Mouse (Mus musculus) mouse embryonic stem cell (cell line): ENCODE results near the gene Hmg20b.

Experiments
- in situ Hi-C, 2 experiments: fragments of 300-500 bp; cut with MboI; formaldehyde crosslinking; loops; 1 replicate in 1 of 2; 3 replicates in 1 of 2; pipeline ENCODE4 v1.14.3; 2019 to 2020; ENCODE audit warnings: low sequenced_read_pairs in 2 of 2, low pct_unique_long_range_greater_than_20kb in 1 of 2, mixed read lengths in 1 of 2; ENCODE audit not compliant: unreplicated experiment in 1 of 2

Gene Hmg20b

DNA sequence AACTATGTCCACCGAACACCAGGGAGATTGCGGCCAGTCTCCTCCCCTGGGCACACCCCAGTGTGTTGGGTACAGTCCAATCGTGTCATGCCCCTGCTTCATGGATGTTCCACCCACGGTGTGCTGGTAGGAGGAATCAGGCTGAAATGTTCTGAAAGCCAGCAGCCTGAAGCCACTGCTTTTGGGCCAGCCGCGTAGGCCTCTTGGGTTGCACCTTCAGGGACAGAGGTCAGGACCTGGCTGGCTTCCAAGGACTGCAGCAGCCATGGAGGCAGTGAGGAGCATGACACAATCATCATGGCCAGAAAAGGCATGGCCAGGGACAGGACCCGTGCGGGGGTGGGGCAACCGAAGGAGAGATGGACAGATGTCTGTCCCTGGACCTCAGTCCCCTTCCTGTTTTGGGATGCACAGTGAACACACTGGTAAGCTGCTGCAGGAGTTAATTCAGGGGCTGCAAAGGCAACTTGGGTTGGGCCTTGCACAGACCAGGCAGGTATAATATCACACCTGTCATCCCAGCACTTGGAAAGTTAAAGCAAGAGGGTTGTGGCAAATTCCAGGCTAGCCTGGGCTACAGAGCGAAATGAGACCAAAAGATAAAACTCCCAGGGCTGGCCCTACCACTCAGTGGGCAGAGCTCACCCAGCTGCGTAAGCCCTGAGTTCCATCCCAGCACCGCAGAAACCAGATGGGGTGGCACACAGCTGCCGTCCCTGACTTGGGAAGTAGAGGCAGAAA lies 31.5 kb downstream of the Hmg20b start:
- in situ Hi-C loops = no loop called here

GRCm38 (mm10) chr10:81317273-81317672 lies 33.0 kb downstream of the Hmg20b start:
- in situ Hi-C loops = no loop called here

DNA sequence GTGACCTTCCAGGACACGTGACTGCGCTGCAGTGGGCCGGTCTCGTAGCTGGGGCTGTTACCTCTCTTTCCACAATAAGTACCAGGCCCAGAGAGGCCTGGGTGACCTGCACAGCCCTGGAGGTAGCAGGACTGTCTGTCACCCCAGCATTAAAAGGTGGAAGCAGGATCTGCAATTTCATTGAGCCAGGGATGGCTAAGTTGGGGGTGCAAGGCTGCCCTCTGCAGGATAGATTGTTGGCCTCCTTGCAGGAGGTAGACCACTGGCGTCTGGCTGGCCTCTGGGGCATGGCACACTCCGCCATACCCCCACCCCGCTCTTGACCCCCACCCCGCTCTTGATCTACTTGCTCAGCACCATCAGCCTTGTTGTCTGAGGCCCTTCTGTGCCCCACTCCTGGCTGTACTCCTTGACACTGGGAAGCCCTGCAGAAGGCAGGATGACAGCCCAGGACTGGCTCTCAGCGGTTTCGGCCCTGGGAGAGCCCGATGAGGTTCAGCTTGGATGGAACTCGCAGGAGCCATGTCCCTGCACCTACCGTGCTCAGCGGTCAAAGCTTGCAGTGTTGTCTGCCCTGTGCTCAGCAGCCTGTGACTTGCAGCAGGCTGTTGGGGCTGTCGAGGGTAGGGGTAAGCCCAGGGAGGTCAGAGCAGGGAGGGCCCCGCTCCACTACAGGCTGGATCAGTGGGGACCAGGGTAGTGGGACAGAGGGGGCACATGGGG lies 33.8 kb downstream of the Hmg20b start:
- in situ Hi-C loops = no loop called here

GRCm38 (mm10) chr10:81315587-81315986 lies 34.7 kb downstream of the Hmg20b start:
- in situ Hi-C loops = no loop called here

GRCm38 (mm10) chr10:81314201-81314600 lies 36.1 kb downstream of the Hmg20b start:
- in situ Hi-C loops = no loop called here

DNA sequence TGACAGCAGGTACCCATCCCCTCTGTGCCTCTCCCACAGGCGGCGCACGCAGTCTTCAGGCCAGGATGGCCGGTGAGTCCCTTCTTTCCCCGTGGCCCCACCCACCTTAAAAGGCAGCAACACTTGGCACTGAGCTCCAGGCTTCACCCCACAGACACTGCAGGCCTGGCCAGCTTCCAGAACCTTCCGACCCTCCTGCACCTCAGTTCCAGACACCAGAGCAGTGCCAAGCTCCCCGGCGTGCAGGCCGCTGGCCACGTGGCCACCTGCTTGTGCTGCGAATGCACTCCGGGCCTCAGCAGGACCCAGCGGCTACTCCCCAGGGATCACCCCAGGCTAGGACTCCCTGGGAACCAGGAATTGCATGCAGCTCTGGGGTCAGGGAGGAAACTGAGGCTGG lies 36.7 kb downstream of the Hmg20b start:
- in situ Hi-C loops = no loop called here

DNA sequence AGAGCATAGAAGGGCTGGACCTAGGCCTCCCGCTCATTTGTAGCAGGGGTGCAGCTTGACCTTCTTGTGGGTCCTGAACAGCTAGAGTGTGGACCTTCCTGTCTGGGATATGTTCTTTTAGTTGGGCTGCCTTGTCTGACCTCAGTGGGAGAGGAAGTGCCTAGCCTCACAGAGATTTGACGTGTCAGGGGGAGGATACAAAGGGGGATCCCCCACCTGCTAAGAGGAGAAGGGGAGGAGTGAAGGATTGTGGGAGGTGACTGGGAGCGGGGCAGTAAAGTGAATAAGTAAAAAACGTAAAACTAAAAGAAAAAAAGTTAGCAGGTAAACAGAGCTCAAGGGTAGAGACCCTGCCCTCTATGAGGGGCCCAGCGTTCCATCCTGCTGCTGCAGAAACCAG lies 40.7 kb downstream of the Hmg20b start:
- in situ Hi-C loops = no loop called here

- in situ Hi-C loops = no loop called here
Measured at GRCm38 (mm10) chr10:81306837-81307682, 43.2 kb downstream of the Hmg20b start.

GRCm38 (mm10) chr10:81306173-81306668 lies 44.1 kb downstream of the Hmg20b start:
- in situ Hi-C loops = no loop called here

GRCm38 (mm10) chr10:81305663-81306062 lies 44.6 kb downstream of the Hmg20b start:
- in situ Hi-C loops = no loop called here

DNA sequence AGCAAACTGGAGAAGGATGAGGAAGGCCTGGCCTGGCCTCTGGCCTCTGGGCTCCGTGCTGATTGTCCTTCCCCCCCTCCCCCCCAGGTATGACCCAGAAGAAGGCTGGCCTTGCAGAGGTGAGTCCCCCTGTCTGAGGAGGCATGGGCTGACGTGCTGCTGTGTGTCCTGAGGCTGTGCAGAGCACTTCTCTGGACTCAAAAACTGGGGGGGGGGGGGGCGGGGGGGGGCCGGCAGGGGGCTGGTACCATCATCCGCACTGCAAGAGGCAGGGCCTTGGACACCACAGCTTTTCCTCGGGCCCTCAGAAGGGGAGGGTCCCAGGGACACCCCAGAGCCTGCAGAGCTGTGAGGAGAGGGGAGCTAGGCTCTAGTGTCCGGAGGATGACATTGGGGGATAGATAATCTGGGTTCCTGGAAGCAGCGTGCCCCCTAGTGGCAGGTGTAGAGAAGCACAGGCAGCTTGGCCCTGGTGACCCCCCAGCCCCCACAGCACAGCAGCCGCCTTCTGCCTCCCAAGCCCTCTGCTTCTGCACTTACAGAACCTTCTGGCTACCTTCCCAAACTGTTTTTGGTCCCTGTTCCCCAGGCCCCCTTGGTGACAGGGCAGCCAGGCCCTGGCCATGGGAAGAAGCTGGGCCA lies 45.6 kb downstream of the Hmg20b start:
- in situ Hi-C loops = no loop called here

DNA sequence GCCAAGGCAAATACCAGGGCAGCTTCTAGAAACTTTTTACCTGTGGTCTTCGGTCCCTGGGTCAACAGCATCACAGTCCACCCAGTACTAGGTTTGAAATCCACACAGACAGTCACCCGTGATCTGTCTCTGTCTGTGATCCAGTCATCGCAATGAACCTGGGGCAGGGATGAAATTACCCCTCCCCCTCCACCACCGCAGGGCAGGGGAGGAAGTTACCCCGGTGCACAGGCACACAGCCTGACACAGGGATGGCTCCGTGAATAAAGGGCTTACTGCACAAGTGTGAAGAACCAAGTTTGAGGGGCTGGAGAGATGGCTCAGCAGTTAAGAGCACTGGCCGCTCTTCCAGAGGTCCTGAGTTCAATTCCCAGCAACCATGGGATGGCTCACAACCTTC lies 46.5 kb downstream of the Hmg20b start:
- in situ Hi-C loops = no loop called here

DNA sequence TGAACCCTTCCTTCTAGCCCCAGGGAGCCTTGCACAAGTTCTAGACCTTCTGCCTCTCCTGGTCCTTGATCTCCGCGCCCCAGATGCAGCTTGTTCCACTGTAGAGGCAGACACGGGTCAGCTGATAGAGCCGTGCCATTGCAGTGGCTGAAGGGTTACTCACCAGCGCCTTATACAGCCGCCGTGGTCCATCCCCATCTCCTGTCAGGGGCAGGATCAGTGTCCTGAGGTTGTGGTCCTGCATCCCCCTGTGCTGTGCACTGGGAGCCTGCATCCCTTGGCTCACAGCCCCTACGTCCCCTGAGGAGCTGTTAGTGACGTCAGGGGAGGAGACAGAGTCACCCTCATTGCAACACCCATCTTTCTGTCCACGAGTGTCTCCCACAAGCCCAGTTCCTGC lies 47.0 kb downstream of the Hmg20b start:
- in situ Hi-C loops = no loop called here

- in situ Hi-C loops = no loop called here
Measured at GRCm38 (mm10) chr10:81302781-81303218, 47.5 kb downstream of the Hmg20b start.

GRCm38 (mm10) chr10:81302288-81302687 lies 48.0 kb downstream of the Hmg20b start:
- in situ Hi-C loops = no loop called here

- in situ Hi-C loops = no loop called here
Measured at GRCm38 (mm10) chr10:81301321-81301720, 49.0 kb downstream of the Hmg20b start.

GRCm38 (mm10) chr10:81300352-81300907 lies 49.9 kb downstream of the Hmg20b start:
- in situ Hi-C loops = no loop called here

DNA sequence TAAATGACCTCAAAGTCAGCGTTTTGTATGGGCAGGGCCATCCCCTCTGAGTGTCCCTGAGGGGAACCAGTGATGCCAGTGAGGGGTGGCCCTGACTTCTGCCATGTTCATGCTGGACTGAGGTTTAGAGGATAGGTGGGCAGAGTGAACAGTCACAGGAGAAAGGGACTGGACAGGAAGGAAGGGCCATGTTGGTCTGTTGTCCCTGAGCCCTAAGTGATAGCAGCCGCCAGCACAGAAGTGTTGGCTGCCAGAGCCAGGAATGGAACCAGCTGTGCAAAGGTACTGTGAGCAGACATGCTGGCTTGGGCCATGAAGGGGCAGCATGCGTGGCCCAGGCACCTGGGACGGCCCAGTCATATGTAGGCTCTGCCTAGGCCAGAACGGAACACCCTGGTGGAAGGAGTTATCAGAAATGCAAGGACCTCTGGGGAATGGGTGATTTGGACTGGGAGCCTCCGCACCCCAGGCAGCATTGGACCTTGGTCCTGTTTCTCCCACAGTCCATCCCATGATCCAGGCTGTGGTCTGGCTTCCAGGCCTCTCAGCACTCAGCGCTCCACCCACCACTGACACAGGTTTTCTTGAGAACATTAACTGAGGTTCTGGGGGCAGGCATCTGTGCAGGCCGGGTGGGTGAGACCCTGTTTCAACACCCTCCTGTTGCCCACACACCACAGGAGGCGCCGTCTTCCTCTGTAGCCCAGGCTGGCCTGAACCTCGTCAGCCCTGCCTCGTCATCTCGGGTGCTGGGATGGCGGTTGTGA lies 50.5 kb downstream of the Hmg20b start:
- in situ Hi-C loops = no loop called here
